Mouse (Mus musculus): ENCODE data around the gene Mbtps2.
A peak's percentile ranks its signal among the peaks of the same experiment; 100 is the strongest.

Gene Mbtps2

GRCm38 (mm10) chrX:157504506-157504905 lies 94.0 kb downstream of the Mbtps2 start:
- no peak for DNase-seq (ENCODE audit: low spot score in 2 of 2)

DNA sequence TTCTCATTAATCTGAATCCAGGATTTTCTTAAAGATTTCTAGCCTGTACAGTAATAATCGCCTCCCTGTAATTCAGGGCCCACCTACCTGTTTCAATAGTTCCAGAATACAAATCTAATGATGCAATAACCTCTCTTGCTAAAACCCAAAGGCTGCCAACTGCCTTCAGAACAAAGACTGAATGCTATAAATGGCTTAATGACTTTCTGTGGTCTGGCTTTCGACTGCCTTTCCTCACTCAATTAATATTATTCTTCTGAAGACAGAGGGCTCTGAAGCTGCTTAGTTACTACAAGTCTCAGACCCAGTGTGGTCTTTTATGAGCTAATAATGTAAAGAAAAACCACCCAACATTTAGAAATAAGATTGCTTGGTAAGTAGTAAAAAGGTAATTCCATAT lies 96.6 kb downstream of the Mbtps2 start:
- DNase-seq (ENCODE audit: low spot score in 2 of 2): no peak

GRCm38 (mm10) chrX:157500004-157500403 lies 98.5 kb downstream of the Mbtps2 start:
- no peak for DNase-seq (ENCODE audit: low spot score in 2 of 2)

DNA sequence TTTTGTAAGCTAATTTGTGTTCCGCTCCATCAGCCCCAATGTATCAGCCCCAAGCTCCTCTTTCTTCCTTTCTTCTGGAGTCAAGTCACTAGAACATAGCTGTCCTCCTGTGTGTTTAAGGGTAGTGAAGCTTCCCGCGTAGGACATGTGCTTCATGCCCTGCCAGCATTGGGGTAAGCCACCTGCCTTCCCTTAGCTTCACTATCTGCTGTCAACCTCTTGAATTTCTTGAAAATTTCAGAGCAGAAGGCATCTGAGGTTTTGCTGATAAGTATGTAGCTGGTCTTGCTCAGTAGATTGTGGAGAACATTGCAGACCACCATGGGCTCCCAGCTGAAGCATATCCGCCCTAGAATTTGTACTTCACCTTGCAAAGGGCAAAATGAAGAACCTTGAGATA lies 105.4 kb downstream of the Mbtps2 start:
- no peak for DNase-seq (ENCODE audit: low spot score in 2 of 2)

- peak; percentile 38 to 70 for DNase-seq (ENCODE audit: low spot score in 2 of 2)
Measured at GRCm38 (mm10) chrX:157491944-157492726, 106.4 kb downstream of the Mbtps2 start, which contains the start of gene Sms. Sms (minus strand) TSS chrX:157492287.

- DNase-seq (ENCODE audit: low spot score in 2 of 2): peak; percentile 19 to 33
Measured at GRCm38 (mm10) chrX:157491145-157491935, 107.2 kb downstream of the Mbtps2 start.

DNA sequence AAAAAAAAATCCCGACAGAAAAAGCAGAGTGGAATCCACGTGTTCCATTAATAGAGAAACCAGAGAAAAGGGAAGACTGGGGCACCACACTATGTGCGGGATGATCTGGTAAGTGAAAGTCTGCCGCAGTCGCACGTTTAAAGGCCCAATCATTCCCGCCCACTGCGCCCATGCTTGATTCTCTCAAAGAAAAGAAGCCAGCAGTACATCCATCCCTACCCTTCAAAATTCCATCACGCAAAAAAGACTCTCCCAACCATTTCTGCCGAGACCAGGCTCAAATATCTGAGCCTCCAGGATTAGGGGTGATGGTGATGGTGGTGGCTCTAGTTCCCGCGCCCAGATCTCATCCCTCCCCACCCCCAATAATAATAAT lies 107.8 kb downstream of the Mbtps2 start:
- DNase-seq (ENCODE audit: low spot score in 2 of 2): no peak

DNA sequence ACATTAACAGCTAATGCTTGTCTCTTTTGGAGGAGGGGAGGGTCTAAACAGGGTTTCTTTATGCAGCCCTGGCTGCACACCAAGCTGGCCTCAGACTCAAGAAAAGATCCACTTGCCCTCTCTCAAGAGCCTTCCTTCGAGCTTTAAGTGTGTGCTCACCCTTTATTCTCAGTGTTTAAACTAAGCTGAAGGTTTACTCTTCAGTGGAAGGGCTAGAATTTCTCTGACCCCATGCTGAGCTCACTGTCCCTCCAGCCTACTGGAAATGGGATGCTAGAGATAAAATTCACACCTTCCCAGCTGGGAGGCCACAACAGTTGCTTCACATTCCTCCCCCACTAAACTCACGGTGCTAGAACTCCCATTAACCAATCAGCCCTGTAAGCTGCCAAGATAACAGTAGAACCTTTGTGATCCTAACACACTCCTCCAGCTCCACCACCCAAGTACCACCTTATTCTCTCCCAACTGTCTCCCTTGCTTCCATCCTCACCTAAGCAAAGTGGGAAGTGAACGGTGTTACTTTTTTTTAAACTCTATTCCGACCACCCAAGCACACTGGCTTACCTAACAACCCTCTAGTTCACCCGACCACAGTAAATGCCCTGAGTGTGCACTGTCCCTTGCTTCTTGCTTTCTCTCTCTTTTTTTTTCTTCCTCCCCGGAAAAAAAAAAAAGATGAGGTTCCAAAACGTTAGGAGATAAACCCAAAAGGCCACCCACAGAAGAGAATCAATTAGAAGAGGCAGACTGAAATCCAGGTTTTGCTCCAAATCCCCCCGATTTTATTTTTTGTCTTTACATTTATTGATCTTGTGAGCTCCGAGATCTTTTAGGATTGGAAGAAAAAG lies 108.4 kb downstream of the Mbtps2 start:
- no peak for DNase-seq (ENCODE audit: low spot score in 2 of 2)

DNA sequence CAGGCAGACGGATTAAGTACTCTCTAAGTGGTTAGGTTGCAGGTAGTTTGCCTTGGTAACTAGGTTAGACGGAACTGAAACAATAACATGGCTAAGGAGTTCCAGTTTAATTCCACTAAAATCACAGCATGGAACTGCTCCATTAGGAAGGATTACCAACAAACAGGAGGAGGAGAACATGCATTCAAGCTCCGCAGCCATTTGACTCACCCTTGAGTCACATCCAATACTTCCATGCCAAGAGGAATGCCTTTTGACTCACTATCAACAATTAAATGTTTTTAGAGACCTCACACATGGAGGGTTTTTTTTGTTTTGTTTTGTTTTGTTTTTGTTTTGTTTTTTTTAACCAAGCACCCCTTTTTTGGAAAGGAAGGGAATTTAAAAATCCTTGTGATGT lies 109.7 kb downstream of the Mbtps2 start:
- no peak for DNase-seq (ENCODE audit: low spot score in 2 of 2)

DNA sequence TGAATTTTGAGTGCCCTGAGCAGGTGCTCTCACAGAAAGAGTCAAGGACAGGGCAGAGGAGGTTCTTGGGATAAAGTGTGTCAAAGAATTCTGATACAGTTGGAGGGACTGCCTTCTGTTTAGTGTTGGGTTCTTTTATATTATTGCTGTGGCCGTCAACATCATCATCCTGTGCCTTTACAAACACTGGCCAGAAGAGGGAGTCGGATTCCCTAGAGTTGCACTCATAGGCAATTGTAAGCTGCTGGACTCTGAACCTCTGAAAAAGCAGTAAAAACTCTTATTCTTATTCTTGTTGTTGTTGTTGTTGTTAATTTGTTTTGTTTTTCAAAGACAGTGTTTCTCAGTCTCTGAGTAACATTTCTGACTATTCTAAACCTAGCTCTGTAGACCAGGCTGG lies 111.8 kb downstream of the Mbtps2 start:
- DNase-seq (ENCODE audit: low spot score in 2 of 2): peak in 1 of 2 experiments; percentile 15
